ENCODE assay signal across 12 mouse cellular contexts in genomic region chr9:29209243-29209642, GRCm38 (mm10).
"Had no signal": no experiment of that assay in that cellular context is flagged by ENCODE, and none has a peak within 500 bp of the region (broad histone marks: within the 10 kb centered on the region; RNA-seq: fewer than 3 reads in every experiment).

No protein-coding gene starts in this region.

- ATAC-seq: midbrain, embryonic 16.5 days had no signal

- H3K27me3 ChIP-seq: kidney, embryonic 15.5 days; midbrain, embryonic 12.5 days; stomach, embryonic 15.5 days had no signal

- H3K4me1 ChIP-seq: midbrain, embryonic 12.5 days; stomach, embryonic 15.5 days had no signal

- H3K27ac ChIP-seq: kidney, embryonic 15.5 days; limb, embryonic 13.5 days; liver, embryonic 14.5 days; midbrain, embryonic 12.5 days; stomach, embryonic 15.5 days had no signal

- H3K36me3 ChIP-seq: kidney, embryonic 15.5 days; limb, embryonic 13.5 days; midbrain, embryonic 12.5 days; stomach, embryonic 15.5 days had no signal

- H3K9ac ChIP-seq: kidney, embryonic 15.5 days; limb, embryonic 13.5 days; liver, embryonic 14.5 days; midbrain, embryonic 12.5 days; stomach, embryonic 15.5 days had no signal

- H3K4me2 ChIP-seq: kidney, embryonic 15.5 days; limb, embryonic 13.5 days; midbrain, embryonic 12.5 days; stomach, embryonic 15.5 days had no signal

- H3K9me3 ChIP-seq: kidney, embryonic 15.5 days; limb, embryonic 13.5 days; midbrain, embryonic 12.5 days; stomach, embryonic 15.5 days had no signal

- H3K4me3 ChIP-seq: kidney, embryonic 15.5 days; limb, embryonic 13.5 days; midbrain, embryonic 12.5 days; stomach, embryonic 15.5 days had no signal

- DNase-seq: kidney, postnatal 14 days; left cerebral cortex, postnatal 4 days; lung, adult 18-20 months; right cerebral cortex, postnatal 4 days; thymus, adult 2 months; thymus, postnatal 25 days had no signal
